Comparison of ENCODE assay signal across 8 mouse cellular contexts in genomic region chr8:122557248-122558038, GRCm38 (mm10). TPM values are rescaled to one million over a fixed set of nuclear protein-coding genes. Genes with fewer than 3 reads are reported as not detected.
DNase-seq lines count a peak whose midpoint lies in the region; ATAC-seq and TF ChIP-seq lines count a peak whose summit lies in the region.

No protein-coding gene starts in this region.

- 0 out of 2 replicates have a peak, but pooled peaks have one; percentile 20 for TF ChIP-seq EP300 in ES-Bruce4 (IDR thresholded peaks at IDR 0.05; ENCODE audit: insufficient read depth, low read depth, low read length)
- TF ChIP-seq EP300 in liver, postnatal 0 days (IDR thresholded peaks at IDR 0.05; ENCODE audit: low read depth), result no peak

- no peaks in the 10 kb centered on the region for H3K27me3 ChIP-seq in heart, embryonic 15.5 days
- no peaks in the 10 kb centered on the region for H3K27me3 ChIP-seq in ES-Bruce4 (ENCODE audit: control insufficient read depth, insufficient read depth, low read length, poor library complexity, severe bottlenecking)
- no peaks in the 10 kb centered on the region for H3K27me3 ChIP-seq in liver, postnatal 0 days (ENCODE audit: insufficient read depth, low read length)
- no peaks in the 10 kb centered on the region for H3K27me3 ChIP-seq in kidney, adult 2 months (replicated peaks; ENCODE audit: control insufficient read depth, insufficient read depth, low read length)

- H3K4me2 ChIP-seq in heart, embryonic 15.5 days, result no peak overlapping the region; the same call in 1 of the 2 replicates
- H3K4me2 ChIP-seq in liver, postnatal 0 days (ENCODE audit: low read depth, low read length), result peak overlapping the region; percentile 62

- no peak for DNase-seq in heart, postnatal 10 days
- no peak for DNase-seq in liver, postnatal 0 days
- no peak for DNase-seq in c-Kit-positive CD71-positive TER-119-positive erythroid progenitor cells, embryonic 14.5 days (ENCODE audit: low spot score)
- DNase-seq in ovary, adult 18-20 months (ENCODE audit: low spot score), result no peak
- DNase-seq in kidney, adult 2 months, result no peak

- intact Hi-C loops in heart, postnatal 10 days (cut with DNase I), result no loop called here

- no peak for TF ChIP-seq CTCF in ES-Bruce4 (IDR thresholded peaks at IDR 0.05; ENCODE audit: low read depth, low read length)
- no peak for TF ChIP-seq CTCF in liver, postnatal 0 days (IDR thresholded peaks at IDR 0.05; ENCODE audit: low read depth)
- no peak for TF ChIP-seq CTCF in kidney, adult 2 months (conservative IDR thresholded peaks at IDR 0.05; ENCODE audit: insufficient read depth, insufficient read length, low read depth, low read length)

- peaks cover 17% of the 10 kb centered on the region for H3K4me1 ChIP-seq in heart, embryonic 15.5 days (replicated peaks)
- H3K4me1 ChIP-seq in ES-Bruce4 (ENCODE audit: control insufficient read depth, insufficient read depth, low read length), result peaks cover 3% of the 10 kb centered on the region
- peaks cover 24% of the 10 kb centered on the region for H3K4me1 ChIP-seq in liver, postnatal 0 days (ENCODE audit: insufficient read depth)
- no peaks in the 10 kb centered on the region for H3K4me1 ChIP-seq in kidney, adult 2 months (ENCODE audit: control insufficient read depth, insufficient read depth, low read length)

- no peak for ATAC-seq in heart, embryonic 15.5 days (replicated peaks; ENCODE audit: insufficient number of reproducible peaks, insufficient read depth, low FRiP score, low read depth)
- 0 out of 2 replicates have a peak, but pooled peaks have one; percentile 13 for ATAC-seq in common myeloid progenitor, adult 5-6 weeks (replicated peaks; ENCODE audit: low read depth, poor library complexity, severe bottlenecking)
- ATAC-seq in liver, postnatal 0 days, result peak; percentile 18; the same call in 1 of the 2 replicates

- WGBS in heart, embryonic 15.5 days, result 34% methylated on average over 10 of the region's 10 CpGs
- WGBS in liver, postnatal 0 days (ENCODE audit: insufficient replicate concordance), result 28% methylated on average over 10 of the region's 10 CpGs
- WGBS in kidney, adult 2 months, result 55% methylated on average over 10 of the region's 10 CpGs

- H3K36me3 ChIP-seq in heart, embryonic 15.5 days, result no peaks in the 10 kb centered on the region
- H3K36me3 ChIP-seq in ES-Bruce4 (ENCODE audit: control insufficient read depth, insufficient read depth, low read length, poor library complexity, severe bottlenecking), result no peaks in the 10 kb centered on the region
- H3K36me3 ChIP-seq in liver, postnatal 0 days (replicated peaks; ENCODE audit: insufficient read depth, low read length), result no peaks in the 10 kb centered on the region
- H3K36me3 ChIP-seq in kidney, adult 2 months (ENCODE audit: control insufficient read depth, insufficient read depth, low read length), result no peaks in the 10 kb centered on the region

- no peak for TF ChIP-seq POLR2A in ES-Bruce4 (IDR thresholded peaks at IDR 0.05; ENCODE audit: insufficient read depth, low read length)
- no peak for TF ChIP-seq POLR2A in kidney, adult 2 months (IDR thresholded peaks at IDR 0.05; ENCODE audit: low read depth, low read length)

- 0 out of 2 replicates have a peak overlapping the region, but pooled peaks have one; percentile 15 for H3K4me3 ChIP-seq in heart, embryonic 15.5 days
- H3K4me3 ChIP-seq in ES-Bruce4 (ENCODE audit: low read depth, low read length), result peak overlapping the region; percentile 47
- H3K4me3 ChIP-seq in liver, postnatal 0 days (ENCODE audit: low read depth, low read length), result no peak overlapping the region
- no peak overlapping the region for H3K4me3 ChIP-seq in kidney, adult 2 months (ENCODE audit: insufficient read depth, low read depth, low read length)

- no peak overlapping the region for H3K9ac ChIP-seq in heart, embryonic 15.5 days
- H3K9ac ChIP-seq in ES-Bruce4 (ENCODE audit: low read depth, poor library complexity, severe bottlenecking), result peak overlapping the region; percentile 71
- H3K9ac ChIP-seq in liver, postnatal 0 days (replicated peaks), result 0 out of 2 replicates have a peak overlapping the region, but pooled peaks have one; percentile 4

- peak overlapping the region; percentile 74; the same call in 1 of the 2 replicates for H3K27ac ChIP-seq in heart, embryonic 15.5 days
- peak overlapping the region; percentile 88 for H3K27ac ChIP-seq in ES-Bruce4 (ENCODE audit: insufficient read depth, low read length)
- H3K27ac ChIP-seq in liver, postnatal 0 days (ENCODE audit: low read depth), result peak overlapping the region; percentile 78
- H3K27ac ChIP-seq in kidney, adult 2 months (ENCODE audit: insufficient read depth, low read depth, low read length), result no peak overlapping the region

- H3K9me3 ChIP-seq in heart, embryonic 15.5 days (replicated peaks), result no peaks in the 10 kb centered on the region
- no peaks in the 10 kb centered on the region for H3K9me3 ChIP-seq in ES-Bruce4 (replicated peaks; ENCODE audit: control insufficient read depth, insufficient read depth, low read length, poor library complexity, severe bottlenecking)
- H3K9me3 ChIP-seq in liver, postnatal 0 days (ENCODE audit: low read length), result no peaks in the 10 kb centered on the region

RNA-seq across cellular contexts. Expression of gene Piezo1, which starts 6.3 kb away (rescaled TPM):
- 11.5 and 13.9 TPM in 2 replicates for polyA plus RNA-seq in heart, embryonic 15.5 days (2015; fragmentation: Nextera tagmentation; extraction: Ambion mirVana)
- total RNA-seq in heart, postnatal 10 days (2021), result 10 to 100 TPM; 40.3 to 43.3 TPM
- 59.4 and 61.6 TPM in 2 replicates for polyA plus RNA-seq in ES-Bruce4 (2011; ENCODE audit: insufficient read depth, insufficient read length, low read depth, missing spikeins)
- 19.4 and 22.3 TPM in 2 replicates for total RNA-seq in common myeloid progenitor, adult 5-6 weeks (2017)
- polyA plus RNA-seq in liver, postnatal 0 days (2015; fragmentation: Nextera tagmentation; extraction: Ambion mirVana), result 2.6 and 3.4 TPM in 2 replicates
- polyA plus RNA-seq in kidney, adult 2 months (2012; rRNA removed), result 102 and 121 TPM in 2 replicates

RNA-seq across cellular contexts. Expression of gene Cdt1, which starts 10.4 kb away (rescaled TPM):
- 24.5 and 28.4 TPM in 2 replicates for polyA plus RNA-seq in heart, embryonic 15.5 days (2015; fragmentation: Nextera tagmentation; extraction: Ambion mirVana)
- 10 to 100 TPM in 1 of 2 experiments, 1 to 10 TPM in 1; 9.7 to 14.0 TPM for total RNA-seq in heart, postnatal 10 days (2021)
- polyA plus RNA-seq in ES-Bruce4 (2011; ENCODE audit: insufficient read depth, insufficient read length, low read depth, missing spikeins), result 63.7 and 68.6 TPM in 2 replicates
- total RNA-seq in common myeloid progenitor, adult 5-6 weeks (2017), result 38.7 and 53.3 TPM in 2 replicates
- 19.8 and 23.7 TPM in 2 replicates for polyA plus RNA-seq in liver, postnatal 0 days (2015; fragmentation: Nextera tagmentation; extraction: Ambion mirVana)
- polyA plus RNA-seq in kidney, adult 2 months (2012; rRNA removed), result 7.1 and 8.6 TPM in 2 replicates

RNA-seq across cellular contexts. Expression of gene Aprt, which starts 19.3 kb away (rescaled TPM):
- polyA plus RNA-seq in heart, embryonic 15.5 days (2015; fragmentation: Nextera tagmentation; extraction: Ambion mirVana), result 163 and 208 TPM in 2 replicates
- total RNA-seq in heart, postnatal 10 days (2021), result 10 to 100 TPM; 37.9 to 41.8 TPM
- 325 and 344 TPM in 2 replicates for polyA plus RNA-seq in ES-Bruce4 (2011; ENCODE audit: insufficient read depth, insufficient read length, low read depth, missing spikeins)
- total RNA-seq in common myeloid progenitor, adult 5-6 weeks (2017), result 72.1 and 79.3 TPM in 2 replicates
- 223 and 249 TPM in 2 replicates for polyA plus RNA-seq in liver, postnatal 0 days (2015; fragmentation: Nextera tagmentation; extraction: Ambion mirVana)
- 177 and 190 TPM in 2 replicates for polyA plus RNA-seq in kidney, adult 2 months (2012; rRNA removed)

RNA-seq across cellular contexts. Expression of gene Galns, which starts 53.8 kb away (rescaled TPM):
- 8.0 and 12.2 TPM in 2 replicates for polyA plus RNA-seq in heart, embryonic 15.5 days (2015; fragmentation: Nextera tagmentation; extraction: Ambion mirVana)
- 1 to 10 TPM; 6.6 to 7.1 TPM for total RNA-seq in heart, postnatal 10 days (2021)
- polyA plus RNA-seq in ES-Bruce4 (2011; ENCODE audit: insufficient read depth, insufficient read length, low read depth, missing spikeins), result 11.9 and 12.8 TPM in 2 replicates
- 12.8 and 13.2 TPM in 2 replicates for total RNA-seq in common myeloid progenitor, adult 5-6 weeks (2017)
- polyA plus RNA-seq in liver, postnatal 0 days (2015; fragmentation: Nextera tagmentation; extraction: Ambion mirVana), result 6.8 and 6.9 TPM in 2 replicates
- polyA plus RNA-seq in kidney, adult 2 months (2012; rRNA removed), result 36.2 and 44.5 TPM in 2 replicates

RNA-seq across cellular contexts. Expression of gene Trappc2l, which starts 54.0 kb away (rescaled TPM):
- polyA plus RNA-seq in heart, embryonic 15.5 days (2015; fragmentation: Nextera tagmentation; extraction: Ambion mirVana), result 47.1 and 56.2 TPM in 2 replicates
- 10 to 100 TPM; 54.7 to 57.4 TPM for total RNA-seq in heart, postnatal 10 days (2021)
- polyA plus RNA-seq in ES-Bruce4 (2011; ENCODE audit: insufficient read depth, insufficient read length, low read depth, missing spikeins), result 19.3 and 30.5 TPM in 2 replicates
- 12.8 TPM in 2 replicates for total RNA-seq in common myeloid progenitor, adult 5-6 weeks (2017)
- polyA plus RNA-seq in liver, postnatal 0 days (2015; fragmentation: Nextera tagmentation; extraction: Ambion mirVana), result 29.3 and 30.7 TPM in 2 replicates
- 258 and 302 TPM in 2 replicates for polyA plus RNA-seq in kidney, adult 2 months (2012; rRNA removed)

Comparison
In these comparisons a context has a peak if more than half of its experiments do, and no peak if none do; other contexts are left out.
1. H3K4me3 ChIP-seq: peak in heart, embryonic 15.5 days (single experiment) and ES-Bruce4 (single experiment); none in liver, postnatal 0 days (single experiment) and kidney, adult 2 months (single experiment).